Mouse (Mus musculus): ENCODE data around the gene Snx25.

DNA sequence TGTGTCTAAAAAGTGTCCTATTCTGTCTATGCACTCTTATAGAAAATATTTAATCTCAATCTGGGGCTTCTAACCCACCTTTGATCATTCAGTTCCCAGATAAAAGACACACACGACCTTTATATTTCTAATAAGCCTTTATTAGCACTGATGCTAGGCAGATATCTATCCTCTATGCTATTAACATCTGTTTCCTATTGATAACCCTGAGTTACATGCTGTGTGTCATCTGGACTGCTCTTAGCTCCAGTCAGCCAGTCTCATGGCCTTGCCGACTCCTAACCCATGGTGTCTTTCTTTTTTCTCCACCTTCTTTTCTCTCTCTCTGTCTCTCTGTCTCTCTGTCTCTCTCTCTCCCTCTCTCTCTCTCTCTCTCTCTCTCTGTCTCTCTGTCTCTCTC is 163.8 kb downstream of the Snx25 start:
- TF ChIP-seq CTCF (IDR thresholded peaks at IDR 0.05; ENCODE audit: borderline replicate concordance, extremely low read depth, insufficient read depth, insufficient read length) (no peak), POLR2A (IDR thresholded peaks at IDR 0.05; ENCODE audit: borderline replicate concordance, extremely low read depth, insufficient read depth, insufficient read length, poor library complexity, severe bottlenecking) (no peak)

Measured in brain, embryonic 14.5 days (tissue).